Mouse (Mus musculus) neural tube, embryonic 10.5 days (tissue): Measurements from ENCODE around the gene Tlr5.

ENCODE experiments used
- DNase-seq: peaks from one replicate; pipeline ENCODE4 v3.0.0-alpha.2; 2017; ENCODE audit warnings: low spot score; ENCODE audit errors: extremely low spot score

Gene Tlr5

GRCm38 (mm10) chr1:182953165-182953564 lies 1.4 kb upstream of the Tlr5 start:
- no peak for DNase-seq

GRCm38 (mm10) chr1:182953667-182954066 lies 921 bp upstream of the Tlr5 start:
- DNase-seq = no peak

GRCm38 (mm10) chr1:182955047-182955620 lies 546 bp downstream of the Tlr5 start:
- DNase-seq = no peak

- DNase-seq = no peak
Observed at GRCm38 (mm10) chr1:182956186-182956960, 1.8 kb downstream of the Tlr5 start.

GRCm38 (mm10) chr1:182957001-182957757 lies 2.6 kb downstream of the Tlr5 start:
- DNase-seq = no peak

GRCm38 (mm10) chr1:182957826-182958544 lies 3.4 kb downstream of the Tlr5 start:
- DNase-seq = no peak

GRCm38 (mm10) chr1:182958824-182959223 lies 4.2 kb downstream of the Tlr5 start:
- no peak for DNase-seq

GRCm38 (mm10) chr1:182959251-182959691 lies 4.7 kb downstream of the Tlr5 start:
- peak; percentile 51 for DNase-seq

GRCm38 (mm10) chr1:182959811-182960455 lies 5.3 kb downstream of the Tlr5 start:
- DNase-seq = peak; percentile 91

GRCm38 (mm10) chr1:182961076-182961475 lies 6.5 kb downstream of the Tlr5 start:
- DNase-seq = no peak

- DNase-seq = no peak
Observed at GRCm38 (mm10) chr1:182963329-182963728, 8.7 kb downstream of the Tlr5 start.

- no peak for DNase-seq
Observed at GRCm38 (mm10) chr1:182964855-182965466, 10.4 kb downstream of the Tlr5 start.

GRCm38 (mm10) chr1:182968732-182969131 lies 14.1 kb downstream of the Tlr5 start:
- DNase-seq = no peak

- DNase-seq = no peak
Observed at GRCm38 (mm10) chr1:182972240-182972639, 17.7 kb downstream of the Tlr5 start.

- DNase-seq = no peak
Observed at GRCm38 (mm10) chr1:182974826-182975225, 20.2 kb downstream of the Tlr5 start.

- no peak for DNase-seq
Observed at GRCm38 (mm10) chr1:182980702-182981101, 26.1 kb downstream of the Tlr5 start.

GRCm38 (mm10) chr1:182982995-182983394 lies 28.4 kb downstream of the Tlr5 start:
- peak; percentile 95 for DNase-seq

GRCm38 (mm10) chr1:182983496-182984127 lies 29.0 kb downstream of the Tlr5 start:
- no peak for DNase-seq

- no peak for DNase-seq
Observed at GRCm38 (mm10) chr1:182986243-182986642, 31.7 kb downstream of the Tlr5 start.

GRCm38 (mm10) chr1:182986750-182987149 lies 32.2 kb downstream of the Tlr5 start:
- no peak for DNase-seq
